Mouse (Mus musculus) hindbrain, embryonic 14.5 days (tissue): Measurements from ENCODE around the gene Arhgap15. TPM values are rescaled to one million over a fixed set of nuclear protein-coding genes. Genes with fewer than 3 reads are reported as not detected.

ENCODE experiments used
- ATAC-seq: fragments of 200-750 bp; cut with Nextera tagmentation; 2 replicates; pipeline ENCODE4 v1.8.0; 2017; ENCODE audit warnings: moderate number of reproducible peaks, mild to moderate bottlenecking, moderate TSS enrichment, moderate library complexity; ENCODE audit not compliant: low FRiP score
- DNase-seq: peaks from one replicate; pipeline ENCODE4 v3.0.0-alpha.2; 2015; ENCODE audit warnings: low spot score
- H3K27ac ChIP-seq: fragments of 300-500 bp; sonication (generic); 2 replicates; pipeline ENCODE4 v1.5.1; 2014; ENCODE audit warnings: mild to moderate bottlenecking, moderate library complexity
- H3K27me3 ChIP-seq: fragments of 300-500 bp; sonication (generic); 2 replicates; pipeline ENCODE4 v1.6.1; 2014; ENCODE audit warnings: mild to moderate bottlenecking, low read length, mixed read lengths; ENCODE audit not compliant: control insufficient read depth, insufficient read depth
- H3K36me3 ChIP-seq: fragments of 300-500 bp; sonication (generic); replicated peaks from 2 replicates; pipeline ENCODE4 v1.6.1; 2014; ENCODE audit not compliant: control insufficient read depth, insufficient read depth
- H3K4me1 ChIP-seq: fragments of 300-500 bp; sonication (generic); replicated peaks from 2 replicates; pipeline ENCODE4 v1.6.1; 2014; ENCODE audit warnings: antibody characterized with exemption, low read length, mixed read lengths; ENCODE audit not compliant: control insufficient read depth, insufficient read depth
- H3K4me2 ChIP-seq: fragments of 300-500 bp; sonication (generic); replicated peaks from 2 replicates; pipeline ENCODE4 v1.6.1; 2014; ENCODE audit warnings: mild to moderate bottlenecking, moderate library complexity
- H3K4me3 ChIP-seq: fragments of 300-500 bp; sonication (generic); replicated peaks from 2 replicates; pipeline ENCODE4 v1.5.1; 2014; ENCODE audit warnings: mild to moderate bottlenecking, low read length
- H3K9ac ChIP-seq: fragments of 300-500 bp; sonication (generic); 2 replicates; pipeline ENCODE4 v1.6.1; 2014
- H3K9me3 ChIP-seq: fragments of 300-500 bp; sonication (generic); 2 replicates; pipeline ENCODE4 v1.6.1; 2016; ENCODE audit warnings: low read length; ENCODE audit not compliant: control insufficient read depth
- whole genome bisulfite sequencing: fragments of 180-500 bp; shearing (Covaris S2); extraction: QIAGEN DNeasy Blood & Tissue Kit; methylation state at CpG from one replicate; pipeline ENCODE4 v1.1.7; 2014; 5-methylcytosine and 5-hydroxymethylcytosine counted together
- polyA plus RNA-seq: library from polyadenylated mRNA; unstranded; fragments of >200 nt; fragmentation: Nextera tagmentation; extraction: Ambion mirVana; gene quantifications from 2 replicates; pipeline ENCODE4 v1.2.1, GENCODE M21; 2014

Arhgap15 gene
- polyA plus RNA-seq, 1 experiment from 2014 or later: 3.1 TPM

DNA sequence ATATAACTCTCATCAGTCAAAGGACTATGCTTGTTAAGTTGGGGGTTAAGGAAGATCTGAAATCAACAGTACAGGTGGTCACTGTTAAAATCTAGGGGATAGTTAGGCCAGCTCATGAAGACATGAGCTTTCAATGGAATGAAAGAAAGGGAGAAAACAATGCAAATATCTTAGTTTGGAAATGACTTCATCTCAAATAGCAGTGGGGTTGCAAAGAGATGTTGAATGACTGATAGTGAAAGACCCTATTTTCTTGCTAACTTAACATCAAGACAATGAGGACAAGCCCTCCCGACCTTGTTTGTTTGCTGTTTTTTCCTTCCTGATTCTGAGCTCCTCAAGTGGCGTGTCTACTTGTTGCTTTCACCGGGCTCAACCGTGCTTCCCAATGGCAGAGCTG lies 597.6 kb downstream of the Arhgap15 start:
- ATAC-seq (no peak), DNase-seq (no peak)
- Histone ChIP-seq H3K9ac (no peak overlapping the region), H3K27ac (no peak overlapping the region), H3K4me1 (no peaks in the 10 kb centered on the region), H3K4me3 (no peak overlapping the region), H3K36me3 (no peaks in the 10 kb centered on the region), H3K27me3 (no peaks in the 10 kb centered on the region), H3K4me2 (no peak overlapping the region), H3K9me3 (no peaks in the 10 kb centered on the region)
- 81% methylated on average over 4 of the region's 4 CpGs for WGBS

GRCm38 (mm10) chr2:44347781-44348180 lies 599.2 kb downstream of the Arhgap15 start:
- 57% methylated on average over 5 of the region's 5 CpGs for WGBS
- H3K9ac ChIP-seq: no peak overlapping the region

GRCm38 (mm10) chr2:44349101-44349500 lies 600.5 kb downstream of the Arhgap15 start:
- no peak for DNase-seq

More at GRCm38 (mm10) chr2:44347781-44348180, 599.2 kb downstream of the Arhgap15 start:
- Histone ChIP-seq H3K27ac (no peak overlapping the region), H3K4me1 (no peaks in the 10 kb centered on the region), H3K9me3 (no peaks in the 10 kb centered on the region), H3K27me3 (no peaks in the 10 kb centered on the region), H3K4me2 (no peak overlapping the region), H3K4me3 (no peak overlapping the region), H3K36me3 (no peaks in the 10 kb centered on the region)
- ATAC-seq: no peak
- no peak for DNase-seq

DNA sequence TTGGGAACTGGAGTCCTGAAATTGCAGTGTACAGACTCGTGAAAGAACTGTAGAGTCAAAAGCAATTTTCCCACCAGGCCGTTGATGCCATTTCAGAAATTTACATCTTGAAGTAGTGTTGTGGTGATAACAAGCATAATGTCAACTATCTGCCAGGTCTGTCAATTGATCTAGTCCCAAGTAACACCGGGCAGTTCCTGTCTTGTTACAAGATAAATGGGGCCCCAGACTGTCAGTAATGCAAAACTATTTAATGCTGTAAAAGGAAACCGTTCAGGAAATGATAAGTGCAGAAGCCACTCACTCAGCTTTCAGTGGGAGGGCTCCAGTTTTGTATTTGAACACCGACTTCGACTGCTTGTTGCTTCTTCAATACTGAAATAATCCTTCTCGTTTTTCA lies 604.3 kb downstream of the Arhgap15 start:
- DNase-seq: no peak
- H3K9me3 ChIP-seq: no peaks in the 10 kb centered on the region
- no peaks in the 10 kb centered on the region for H3K36me3 ChIP-seq
- H3K27me3 ChIP-seq: no peaks in the 10 kb centered on the region
- no peak for ATAC-seq
- H3K4me2 ChIP-seq: no peak overlapping the region
- 77% methylated on average over 7 of the region's 7 CpGs for WGBS
- no peaks in the 10 kb centered on the region for H3K4me1 ChIP-seq
- no peak overlapping the region for H3K27ac ChIP-seq
- no peak overlapping the region for H3K4me3 ChIP-seq
- H3K9ac ChIP-seq: no peak overlapping the region

More at GRCm38 (mm10) chr2:44349101-44349500, 600.5 kb downstream of the Arhgap15 start:
- Histone ChIP-seq H3K4me1 (no peaks in the 10 kb centered on the region), H3K4me2 (no peak overlapping the region), H3K4me3 (no peak overlapping the region), H3K9ac (no peak overlapping the region), H3K36me3 (no peaks in the 10 kb centered on the region), H3K9me3 (no peaks in the 10 kb centered on the region), H3K27me3 (no peaks in the 10 kb centered on the region), H3K27ac (no peak overlapping the region)
- WGBS: 82% methylated on average over 2 of the region's 2 CpGs
- no peak for ATAC-seq

DNA sequence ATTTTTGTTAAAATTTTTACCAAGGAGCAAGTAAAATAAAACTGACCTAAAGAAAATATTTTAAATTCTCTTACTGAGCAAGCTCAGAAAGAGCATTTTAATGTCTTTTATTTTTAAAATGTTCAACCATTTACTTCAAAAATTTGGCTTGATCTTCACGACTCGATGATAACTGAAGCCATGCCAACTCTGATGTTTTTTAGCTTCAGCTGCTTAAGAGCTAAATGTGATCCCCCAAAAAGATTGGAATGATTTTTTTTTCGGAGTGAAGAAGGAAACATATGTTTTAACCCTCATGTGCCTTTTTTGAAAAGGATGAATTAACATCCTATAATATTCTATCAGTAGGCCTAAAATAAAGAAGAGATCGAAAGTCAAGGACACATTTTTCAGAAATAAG lies 605.0 kb downstream of the Arhgap15 start:
- H3K36me3 ChIP-seq: no peaks in the 10 kb centered on the region
- no peak overlapping the region for H3K4me3 ChIP-seq
- H3K27me3 ChIP-seq: no peaks in the 10 kb centered on the region
- ATAC-seq (no peak), DNase-seq (no peak)
- no peaks in the 10 kb centered on the region for H3K9me3 ChIP-seq
- no peak overlapping the region for H3K9ac ChIP-seq
- no peak overlapping the region for H3K27ac ChIP-seq
- WGBS: 94% methylated on average over 4 of the region's 4 CpGs
- no peak overlapping the region for H3K4me2 ChIP-seq
- H3K4me1 ChIP-seq: no peaks in the 10 kb centered on the region

GRCm38 (mm10) chr2:44354786-44355185 lies 606.2 kb downstream of the Arhgap15 start:
- no peaks in the 10 kb centered on the region for H3K4me1 ChIP-seq
- H3K27ac ChIP-seq: no peak overlapping the region
- no peak for DNase-seq
- H3K36me3 ChIP-seq: no peaks in the 10 kb centered on the region
- no peak overlapping the region for H3K4me2 ChIP-seq
- no peaks in the 10 kb centered on the region for H3K27me3 ChIP-seq
- no peaks in the 10 kb centered on the region for H3K9me3 ChIP-seq
- H3K9ac ChIP-seq: no peak overlapping the region
- WGBS: 91% methylated on average over 4 of the region's 4 CpGs
- H3K4me3 ChIP-seq: no peak overlapping the region
- no peak for ATAC-seq

DNA sequence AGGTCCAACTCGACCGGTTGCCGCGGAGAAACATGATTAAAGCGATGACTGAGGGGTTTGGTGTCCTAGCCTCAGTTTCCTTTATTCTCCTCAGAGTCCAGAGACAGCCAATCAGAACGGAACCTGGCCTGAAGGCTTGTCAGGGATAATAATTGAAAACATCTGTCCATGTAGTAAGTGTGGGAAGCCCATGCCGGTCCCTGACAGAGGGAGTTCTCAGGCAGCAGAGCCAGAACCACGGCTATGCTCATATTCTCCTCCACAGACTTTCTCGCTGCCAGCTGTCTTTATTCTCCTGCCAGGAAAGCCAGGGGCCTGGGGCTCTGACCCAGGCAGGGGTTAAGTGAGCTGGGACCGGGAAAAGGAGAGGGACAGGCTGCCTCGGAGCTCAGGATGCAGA lies 606.7 kb downstream of the Arhgap15 start:
- Histone ChIP-seq H3K36me3 (no peaks in the 10 kb centered on the region), H3K27me3 (no peaks in the 10 kb centered on the region), H3K27ac (no peak overlapping the region), H3K4me1 (no peaks in the 10 kb centered on the region), H3K9me3 (no peaks in the 10 kb centered on the region), H3K4me3 (no peak overlapping the region), H3K4me2 (no peak overlapping the region), H3K9ac (no peak overlapping the region)
- DNase-seq (no peak), ATAC-seq (no peak)
- WGBS: 68% methylated on average over 11 of the region's 11 CpGs

GRCm38 (mm10) chr2:44356248-44356886 lies 607.7 kb downstream of the Arhgap15 start:
- Histone ChIP-seq H3K27me3 (no peaks in the 10 kb centered on the region), H3K9me3 (no peaks in the 10 kb centered on the region), H3K4me3 (no peak overlapping the region), H3K9ac (no peak overlapping the region), H3K4me1 (no peaks in the 10 kb centered on the region), H3K27ac (no peak overlapping the region), H3K4me2 (no peak overlapping the region), H3K36me3 (no peaks in the 10 kb centered on the region)
- WGBS: 88% methylated on average over 5 of the region's 5 CpGs
- DNase-seq: no peak
- no peak for ATAC-seq

DNA sequence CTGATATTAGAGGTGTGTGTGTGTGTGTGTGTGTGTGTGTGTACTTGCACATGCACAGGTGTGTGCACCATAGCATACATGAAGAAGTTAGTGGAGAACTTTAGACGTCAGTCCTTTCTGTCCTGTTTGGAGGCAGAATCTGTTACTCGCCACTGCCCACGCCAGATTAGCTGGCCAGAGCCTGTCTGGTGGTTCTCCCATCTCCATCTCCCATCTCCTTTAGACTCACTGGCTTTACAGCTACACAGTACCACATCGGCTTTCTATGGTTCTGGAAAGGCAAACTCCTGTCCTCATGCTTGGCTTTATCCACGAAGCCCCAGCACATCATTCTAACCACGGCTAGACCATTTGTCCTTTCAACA lies 608.2 kb downstream of the Arhgap15 start:
- no peak overlapping the region for H3K9ac ChIP-seq
- H3K9me3 ChIP-seq: no peaks in the 10 kb centered on the region
- DNase-seq: no peak
- WGBS: 96% methylated on average over 6 of the region's 6 CpGs
- ATAC-seq: no peak
- no peak overlapping the region for H3K4me2 ChIP-seq
- no peaks in the 10 kb centered on the region for H3K36me3 ChIP-seq
- H3K27me3 ChIP-seq: no peaks in the 10 kb centered on the region
- H3K4me1 ChIP-seq: no peaks in the 10 kb centered on the region
- no peak overlapping the region for H3K4me3 ChIP-seq
- H3K27ac ChIP-seq: no peak overlapping the region

DNA sequence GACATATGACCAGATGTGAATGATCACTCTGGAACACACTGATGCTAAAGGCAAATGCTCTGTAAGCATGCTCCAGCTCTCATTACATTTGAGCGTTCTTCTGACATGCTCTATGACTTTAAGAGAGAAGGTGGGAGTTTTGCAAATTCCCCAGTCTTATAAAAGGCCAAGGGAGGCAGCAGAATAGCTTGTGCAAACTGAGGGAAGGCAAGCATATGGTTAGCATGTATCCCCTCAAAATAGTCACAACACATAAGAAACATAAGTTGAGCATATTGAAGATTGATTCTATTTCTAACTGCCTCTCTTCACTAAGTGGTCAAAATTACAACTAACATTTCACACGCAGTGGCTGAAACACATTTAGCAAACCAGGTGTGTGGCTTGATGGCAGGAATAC lies 631.6 kb downstream of the Arhgap15 start:
- no peaks in the 10 kb centered on the region for H3K36me3 ChIP-seq
- H3K4me1 ChIP-seq: no peaks in the 10 kb centered on the region
- no peak overlapping the region for H3K27ac ChIP-seq
- no peaks in the 10 kb centered on the region for H3K27me3 ChIP-seq
- H3K4me3 ChIP-seq: no peak overlapping the region
- ATAC-seq: no peak
- no peak for DNase-seq
- no peaks in the 10 kb centered on the region for H3K9me3 ChIP-seq
- 82% methylated on average over 2 of the region's 2 CpGs for WGBS
- no peak overlapping the region for H3K4me2 ChIP-seq
- H3K9ac ChIP-seq: no peak overlapping the region
